11 mouse cellular contexts compared by ENCODE assay signal in the genomic region with DNA sequence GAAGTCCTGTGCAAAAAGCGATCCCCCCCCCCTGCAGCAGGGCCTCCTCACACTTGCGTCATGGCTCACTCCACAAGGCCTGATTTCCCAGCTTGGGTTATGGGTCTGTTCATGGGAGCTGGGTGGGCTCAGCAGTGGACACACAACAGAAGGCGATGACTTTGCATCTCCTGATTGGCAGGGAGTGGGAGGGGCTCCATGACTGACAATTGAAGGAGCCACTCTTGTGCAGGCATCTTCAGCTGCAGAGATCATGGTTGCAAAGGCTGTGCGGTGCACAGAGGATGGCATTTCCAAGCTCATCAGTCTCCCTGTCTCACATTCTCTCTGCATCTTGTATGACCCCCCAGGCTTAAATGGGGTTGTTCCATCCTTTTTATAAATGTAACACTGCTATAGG.
DNase-seq lines count a peak whose midpoint lies in the region; ATAC-seq and TF ChIP-seq lines count a peak whose summit lies in the region.
"Had no signal": no experiment of that assay in that cellular context is flagged by ENCODE, and none has a peak within 500 bp of the region (broad histone marks: within the 10 kb centered on the region; RNA-seq: fewer than 3 reads in every experiment).

No protein-coding gene starts in this region.

- no peak overlapping the region for H3K4me3 ChIP-seq in hindbrain, embryonic 10.5 days
- no peak overlapping the region for H3K4me3 ChIP-seq in hindbrain, postnatal 0 days (ENCODE audit: low read length)
- no peak overlapping the region for H3K4me3 ChIP-seq in kidney, embryonic 16.5 days (ENCODE audit: low read length)
- H3K4me3 ChIP-seq in liver, embryonic 16.5 days (ENCODE audit: low read depth, low read length) = no peak overlapping the region
- H3K4me3 ChIP-seq: forebrain, embryonic 12.5 days; limb, embryonic 15.5 days had no signal

- TF ChIP-seq CTCF in hindbrain, postnatal 0 days (IDR thresholded peaks at IDR 0.05; ENCODE audit: low read depth) = no peak

- peak; percentile 3 for DNase-seq in hindbrain, embryonic 10.5 days (ENCODE audit: low spot score)
- no peak for DNase-seq in hindbrain, postnatal 0 days (ENCODE audit: low spot score)
- peak; percentile 14 for DNase-seq in embryo, embryonic 10.5 days (ENCODE audit: low spot score)
- DNase-seq in spleen, postnatal 4 days (ENCODE audit: low spot score in 2 of 2) = no peak
- no peak for DNase-seq in right cerebral cortex, postnatal 25 days
- DNase-seq: heart, postnatal 36 days had no signal

- no peak overlapping the region for H3K9ac ChIP-seq in hindbrain, postnatal 0 days (replicated peaks; ENCODE audit: low read length)
- no peak overlapping the region for H3K9ac ChIP-seq in kidney, embryonic 16.5 days (replicated peaks; ENCODE audit: low read length)
- H3K9ac ChIP-seq in liver, embryonic 16.5 days (ENCODE audit: low read depth, low read length) = no peak overlapping the region
- H3K9ac ChIP-seq: forebrain, embryonic 12.5 days; limb, embryonic 15.5 days had no signal

- 78% methylated on average over 4 of the region's 4 CpGs for whole genome bisulfite sequencing in hindbrain, embryonic 10.5 days
- WGBS in hindbrain, postnatal 0 days = 82% methylated on average over 4 of the region's 4 CpGs
- WGBS in kidney, embryonic 16.5 days = 81% methylated on average over 4 of the region's 4 CpGs
- 64% methylated on average over 4 of the region's 4 CpGs for WGBS in liver, embryonic 16.5 days (ENCODE audit: insufficient replicate concordance)

- H3K4me2 ChIP-seq in hindbrain, postnatal 0 days (ENCODE audit: low read depth, low read length) = no peak overlapping the region
- H3K4me2 ChIP-seq in kidney, embryonic 16.5 days (replicated peaks; ENCODE audit: low read depth, low read length) = no peak overlapping the region
- H3K4me2 ChIP-seq in liver, embryonic 16.5 days (ENCODE audit: low read depth, low read length) = no peak overlapping the region
- H3K4me2 ChIP-seq: forebrain, embryonic 12.5 days; limb, embryonic 15.5 days had no signal

- no peaks in the 10 kb centered on the region for H3K36me3 ChIP-seq in hindbrain, embryonic 10.5 days
- no peaks in the 10 kb centered on the region for H3K36me3 ChIP-seq in hindbrain, postnatal 0 days (ENCODE audit: insufficient read depth, low read length)
- no peaks in the 10 kb centered on the region for H3K36me3 ChIP-seq in kidney, embryonic 16.5 days (ENCODE audit: insufficient read depth, low read length)
- no peaks in the 10 kb centered on the region for H3K36me3 ChIP-seq in liver, embryonic 16.5 days (ENCODE audit: control insufficient read depth, insufficient read depth)
- H3K36me3 ChIP-seq: forebrain, embryonic 12.5 days; limb, embryonic 15.5 days had no signal

- H3K27me3 ChIP-seq in hindbrain, embryonic 10.5 days (ENCODE audit: insufficient read depth, poor library complexity, severe bottlenecking) = no peaks in the 10 kb centered on the region
- H3K27me3 ChIP-seq in hindbrain, postnatal 0 days (ENCODE audit: insufficient read depth, low read length) = no peaks in the 10 kb centered on the region
- no peaks in the 10 kb centered on the region for H3K27me3 ChIP-seq in kidney, embryonic 16.5 days (ENCODE audit: insufficient read depth, low read length)
- no peaks in the 10 kb centered on the region for H3K27me3 ChIP-seq in liver, embryonic 16.5 days (ENCODE audit: control insufficient read depth, insufficient read depth, low read depth, low read length)
- H3K27me3 ChIP-seq: forebrain, embryonic 12.5 days; limb, embryonic 15.5 days had no signal

- H3K27ac ChIP-seq in hindbrain, embryonic 10.5 days = no peak overlapping the region
- H3K27ac ChIP-seq in hindbrain, postnatal 0 days = no peak overlapping the region
- peak overlapping the region; percentile 31; the same call in 1 of the 2 replicates for H3K27ac ChIP-seq in kidney, embryonic 16.5 days (ENCODE audit: low read length)
- H3K27ac ChIP-seq in liver, embryonic 16.5 days (ENCODE audit: low read length) = peak overlapping the region; percentile 77
- H3K27ac ChIP-seq: forebrain, embryonic 12.5 days; limb, embryonic 15.5 days had no signal

- no peak for ATAC-seq in hindbrain, postnatal 0 days
- peak; percentile 86 for ATAC-seq in kidney, embryonic 16.5 days (ENCODE audit: low FRiP score, low TSS enrichment)
- ATAC-seq in liver, embryonic 16.5 days (ENCODE audit: low read depth) = peak; percentile 73
- ATAC-seq in granulocyte monocyte progenitor cell, adult 5-6 weeks (replicated peaks; ENCODE audit: poor library complexity, severe bottlenecking) = no peak

- no peaks in the 10 kb centered on the region for H3K9me3 ChIP-seq in hindbrain, embryonic 10.5 days
- no peaks in the 10 kb centered on the region for H3K9me3 ChIP-seq in hindbrain, postnatal 0 days (ENCODE audit: low read length)
- no peaks in the 10 kb centered on the region for H3K9me3 ChIP-seq in kidney, embryonic 16.5 days (ENCODE audit: low read length)
- H3K9me3 ChIP-seq in liver, embryonic 16.5 days (replicated peaks; ENCODE audit: control insufficient read depth, low read length) = no peaks in the 10 kb centered on the region
- H3K9me3 ChIP-seq: forebrain, embryonic 12.5 days; limb, embryonic 15.5 days had no signal

- 0 out of 2 replicates have a peak, but pooled peaks cover 2% of the 10 kb centered on the region for H3K4me1 ChIP-seq in hindbrain, embryonic 10.5 days (replicated peaks)
- no peaks in the 10 kb centered on the region for H3K4me1 ChIP-seq in hindbrain, postnatal 0 days (ENCODE audit: insufficient read depth, low read length)
- no peaks in the 10 kb centered on the region for H3K4me1 ChIP-seq in kidney, embryonic 16.5 days (ENCODE audit: insufficient read depth, low read length)
- H3K4me1 ChIP-seq in liver, embryonic 16.5 days (ENCODE audit: control insufficient read depth, low read depth, low read length) = no peaks in the 10 kb centered on the region; the same call in none of the 2 replicates
- H3K4me1 ChIP-seq: forebrain, embryonic 12.5 days; limb, embryonic 15.5 days had no signal

Comparison
In these comparisons a context has a peak if more than half of its experiments do, and no peak if none do; other contexts are left out.
1. DNase-seq: peak in hindbrain, embryonic 10.5 days (single experiment) and embryo, embryonic 10.5 days (single experiment); none in hindbrain, postnatal 0 days (single experiment), spleen, postnatal 4 days (0 of 2) and right cerebral cortex, postnatal 25 days (single experiment).
2. H3K27ac ChIP-seq: peak in kidney, embryonic 16.5 days (single experiment) and liver, embryonic 16.5 days (single experiment); none in hindbrain, embryonic 10.5 days (single experiment) and hindbrain, postnatal 0 days (single experiment).
3. ATAC-seq: peak in kidney, embryonic 16.5 days (single experiment) and liver, embryonic 16.5 days (single experiment); none in hindbrain, postnatal 0 days (single experiment) and granulocyte monocyte progenitor cell, adult 5-6 weeks (single experiment).